Mouse (Mus musculus): ENCODE measurements around the gene Zfp990.
"Not testable (repeated sequence)": the region's sequence is repeated elsewhere in the genome, so short reads cannot be mapped to it uniquely, and the experiment has no call there.

Gene Zfp990

GRCm38 (mm10) chr4:145510459-145510858 lies at the start of gene Zfp990:
Gene Zfp990, plus strand, starts transcription at chr4:145510759.
- not testable (repeated sequence) for DNase-seq (ENCODE audit: low spot score)

DNA sequence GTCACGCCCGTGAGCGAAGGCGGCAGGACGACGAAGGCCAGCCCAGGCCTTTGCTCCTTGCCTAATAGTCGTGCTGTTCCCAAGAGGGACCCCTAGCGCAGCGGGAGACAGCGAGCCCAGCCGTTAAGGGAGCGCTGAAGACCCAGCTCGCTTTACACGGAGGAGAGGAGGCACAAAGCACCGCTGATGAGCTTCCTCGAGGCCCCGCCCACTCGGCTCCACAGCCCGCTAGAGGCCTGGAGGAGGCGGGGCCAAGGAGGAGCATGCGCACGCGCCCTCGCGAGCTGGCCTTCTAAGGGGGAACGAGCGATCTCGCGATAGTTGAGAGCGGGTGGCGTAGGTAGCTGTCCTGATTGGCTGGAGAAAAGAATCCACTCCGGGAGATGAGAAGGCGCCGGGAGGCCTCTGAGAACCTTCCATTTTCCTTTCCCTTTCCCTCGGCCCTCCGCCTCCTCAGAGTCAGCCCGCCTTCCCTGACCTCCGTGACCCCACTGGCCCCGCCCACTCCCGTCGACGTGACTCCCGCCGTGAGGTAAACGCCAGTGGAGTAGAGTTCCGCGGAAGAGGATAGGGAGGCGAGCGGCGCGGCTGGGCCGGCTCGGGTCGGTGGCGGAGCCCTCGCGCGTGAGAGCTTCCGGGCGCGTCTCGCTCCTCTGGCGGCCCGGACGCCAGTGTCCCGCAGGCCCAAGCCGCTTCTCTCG lies 46.9 kb upstream of the Zfp990 start:
- DNase-seq (ENCODE audit: low spot score), result peak; percentile 80

DNA sequence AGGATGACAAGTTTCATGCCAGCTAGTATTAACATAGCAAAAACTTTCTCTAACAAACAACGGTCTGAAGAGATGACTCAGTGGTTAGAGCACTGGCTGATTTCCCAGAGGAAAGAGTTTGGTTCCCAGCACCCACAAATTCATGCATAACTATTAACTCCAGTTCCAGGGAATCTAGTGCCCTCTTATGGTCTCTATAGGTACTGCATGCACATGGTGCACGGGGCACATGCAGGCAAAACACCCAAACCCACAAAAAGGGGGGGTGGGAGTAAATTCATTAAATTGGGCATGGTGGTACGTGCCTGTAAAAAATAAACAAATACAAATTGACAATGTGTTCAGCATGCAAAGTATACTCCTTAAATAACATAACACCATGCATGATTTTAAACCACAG lies 32.4 kb upstream of the Zfp990 start:
- DNase-seq (ENCODE audit: low spot score), result no peak

DNA sequence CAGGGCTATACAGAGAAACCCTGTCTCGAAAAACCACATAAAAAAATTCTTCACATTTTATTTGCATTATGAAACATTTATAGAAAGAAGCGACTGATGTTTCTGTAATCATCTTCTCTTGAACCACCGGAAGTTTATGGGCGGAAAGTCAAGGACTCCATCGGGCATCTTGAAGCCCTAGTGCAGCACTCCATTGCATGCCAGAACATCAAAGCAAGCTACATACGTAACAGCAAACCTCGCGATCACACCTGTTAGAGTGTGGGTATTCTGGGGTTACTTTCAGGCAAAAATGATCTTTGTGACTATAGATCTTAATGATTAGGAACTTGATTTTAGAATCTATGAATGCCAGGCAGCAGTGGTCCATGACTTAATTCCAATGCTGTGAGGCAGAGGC lies 29.9 kb upstream of the Zfp990 start:
- DNase-seq (ENCODE audit: low spot score), result not testable (repeated sequence)

DNA sequence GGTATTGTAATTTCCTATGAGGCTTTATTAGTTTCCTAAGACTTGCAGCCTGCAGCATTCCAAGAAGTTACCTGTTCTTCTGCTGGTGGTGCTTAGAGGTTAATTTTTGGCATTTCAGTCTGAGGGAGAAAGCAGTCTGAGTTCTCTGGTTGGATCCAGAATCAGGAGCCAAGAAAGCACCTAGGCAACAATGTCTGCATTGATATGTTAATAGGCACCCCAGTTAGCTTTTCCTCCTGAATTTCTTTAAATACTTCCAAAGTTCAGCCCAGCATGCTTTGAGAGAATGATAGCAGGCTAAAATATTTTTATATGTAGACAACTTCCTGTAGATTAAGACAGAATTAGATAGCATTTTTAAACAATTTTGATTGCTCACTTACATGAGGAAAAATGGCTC lies 21.2 kb upstream of the Zfp990 start:
- DNase-seq (ENCODE audit: low spot score), result no peak

DNA sequence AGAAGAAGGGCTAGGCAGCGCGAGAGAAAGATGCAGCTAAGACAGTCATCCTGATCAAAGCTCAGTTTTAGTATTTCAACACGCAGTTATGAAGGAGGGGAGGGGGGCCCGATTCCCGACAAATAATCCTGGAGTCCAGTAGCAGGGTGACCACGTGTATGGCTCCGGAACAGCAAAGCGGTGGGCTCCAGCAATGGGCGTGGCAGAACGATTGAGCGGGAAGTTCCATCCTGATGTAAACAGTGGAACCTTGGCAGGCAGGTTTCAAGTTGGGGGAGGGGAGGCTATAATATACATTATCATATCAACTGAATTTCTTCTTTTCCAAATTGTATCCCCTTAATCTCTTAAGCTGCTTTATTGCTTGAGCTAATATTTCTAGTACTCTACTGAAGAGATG lies 18.4 kb upstream of the Zfp990 start:
- DNase-seq (ENCODE audit: low spot score), result no peak

DNA sequence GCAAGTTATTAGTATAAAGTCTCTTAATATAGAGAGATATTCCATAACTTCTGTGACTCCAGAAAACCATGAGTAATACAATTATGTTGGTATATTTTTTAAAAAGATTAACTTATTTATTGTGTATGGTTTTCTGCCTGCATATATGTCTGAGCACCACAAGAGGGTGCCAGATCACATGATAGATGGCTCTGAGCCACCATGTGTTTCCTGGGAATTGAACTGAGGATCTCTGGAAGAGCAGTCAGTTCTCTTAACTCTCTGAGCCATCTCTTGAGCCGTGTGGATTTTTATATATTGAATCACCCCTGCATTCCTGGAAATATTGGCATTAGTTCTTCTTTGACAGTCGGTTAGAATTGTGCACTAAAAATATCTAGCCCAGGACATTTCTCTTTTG lies 17.2 kb upstream of the Zfp990 start:
- DNase-seq (ENCODE audit: low spot score), result not testable (repeated sequence)

GRCm38 (mm10) chr4:145514637-145515036 lies 4.1 kb downstream of the Zfp990 start:
- not testable (repeated sequence) for DNase-seq (ENCODE audit: low spot score)

DNA sequence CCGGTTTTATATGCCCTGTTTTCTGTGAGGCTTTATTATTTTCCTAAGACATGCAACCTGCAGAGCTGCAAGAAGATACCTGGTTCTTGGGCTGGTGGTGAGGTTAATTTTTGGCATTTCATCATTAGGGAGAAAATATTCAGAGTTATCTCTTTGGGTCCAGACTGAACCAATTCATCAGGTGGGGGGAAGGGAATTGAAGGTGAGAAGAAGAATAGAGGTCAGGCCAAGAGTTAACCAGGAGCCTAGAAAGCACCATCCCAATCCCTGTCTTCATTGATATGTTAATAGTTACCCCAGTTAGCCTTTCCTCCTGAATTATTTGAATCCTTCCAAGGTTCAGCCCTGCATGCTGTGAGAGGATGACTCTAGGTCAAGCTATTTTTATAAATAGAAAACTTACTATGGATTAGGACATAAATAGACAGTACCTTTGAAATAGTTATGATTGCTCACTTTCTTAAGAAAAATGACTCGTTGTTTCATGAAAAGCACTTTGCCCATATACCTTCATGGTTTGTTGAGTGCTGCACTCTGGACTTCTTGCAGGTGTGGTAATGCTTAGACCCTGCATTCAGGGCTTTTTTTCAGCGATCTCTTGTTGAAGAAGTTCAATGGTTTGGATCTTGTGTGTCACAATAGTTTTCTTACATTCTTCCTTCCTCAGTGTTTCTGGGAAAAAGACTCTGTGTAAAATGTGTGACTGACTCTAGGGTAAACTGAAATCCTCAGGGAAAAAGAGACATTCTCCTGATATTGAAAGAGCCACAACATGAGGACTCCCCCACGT lies 5.4 kb downstream of the Zfp990 start:
- not testable (repeated sequence) for DNase-seq (ENCODE audit: low spot score)

DNA sequence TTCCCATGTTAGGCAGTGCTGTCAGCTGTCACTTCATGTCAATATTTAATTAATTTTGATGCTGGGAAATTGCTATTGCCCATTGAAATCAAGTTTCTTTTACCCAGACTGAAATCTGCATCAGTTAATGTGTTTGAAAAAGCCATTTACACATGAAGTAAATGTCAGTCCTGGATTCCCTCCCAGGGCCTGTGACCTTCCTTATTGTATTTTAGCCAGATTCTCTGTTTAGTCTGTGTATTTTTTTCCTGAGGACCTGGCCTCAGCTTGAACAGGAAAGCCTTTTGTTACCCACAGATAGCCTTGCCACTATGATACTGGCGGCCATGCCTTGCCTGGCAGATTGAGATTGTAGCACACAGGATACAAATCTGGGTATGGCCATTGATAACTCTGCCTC lies 6.8 kb downstream of the Zfp990 start:
- DNase-seq (ENCODE audit: low spot score), result not testable (repeated sequence)

GRCm38 (mm10) chr4:145543861-145544260 lies 33.3 kb downstream of the Zfp990 start:
- not testable (repeated sequence) for DNase-seq (ENCODE audit: low spot score)

GRCm38 (mm10) chr4:145545106-145545505 lies 34.5 kb downstream of the Zfp990 start:
- DNase-seq (ENCODE audit: low spot score), result not testable (repeated sequence)

DNA sequence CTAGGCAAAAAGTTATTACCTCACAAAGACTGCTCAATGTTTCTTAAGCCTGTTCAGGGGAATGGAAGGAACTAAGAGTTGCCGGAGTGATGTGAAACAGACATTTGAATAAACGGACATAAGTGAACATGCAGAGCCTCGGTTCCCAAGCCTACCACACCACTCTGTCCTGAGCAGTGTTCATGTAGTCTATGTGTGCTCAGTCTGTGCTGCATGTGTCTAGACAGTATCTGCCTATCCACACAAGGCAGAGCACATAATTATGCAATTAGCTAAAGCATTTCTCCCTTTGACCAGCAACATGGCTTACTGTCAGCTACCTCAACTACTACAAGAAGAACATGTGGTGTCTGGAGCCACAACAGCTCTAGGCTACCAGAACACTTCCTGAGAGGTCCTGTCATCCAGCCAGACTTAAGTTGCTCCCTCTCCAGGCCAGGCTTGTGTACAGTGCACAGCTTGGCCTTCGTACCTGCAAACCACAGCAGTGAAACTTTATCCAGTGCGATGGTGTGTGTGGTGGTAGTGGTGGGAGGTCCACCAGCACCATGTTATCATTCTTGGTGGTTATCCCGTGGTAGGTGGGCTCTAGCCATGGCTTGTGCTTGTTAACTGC lies 35.3 kb downstream of the Zfp990 start:
- not testable (repeated sequence) for DNase-seq (ENCODE audit: low spot score)

DNA sequence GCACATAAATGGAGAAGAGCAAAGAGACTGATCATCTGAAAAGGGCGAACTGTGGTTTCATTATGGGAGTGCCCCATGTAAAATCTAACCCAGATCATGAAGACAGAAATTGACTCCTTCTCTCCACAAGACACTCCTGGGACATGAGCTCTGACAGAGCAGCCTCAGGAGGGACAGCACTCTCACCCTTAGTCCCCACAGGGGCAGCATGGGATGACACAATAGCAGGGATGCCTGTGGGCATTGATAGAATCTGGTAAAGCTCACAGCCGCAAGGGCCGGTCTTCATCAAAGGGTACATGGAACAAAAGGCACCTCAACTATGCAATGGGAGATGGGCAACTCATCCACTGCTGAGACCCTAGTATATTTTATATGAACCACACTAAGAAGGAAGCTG lies 35.9 kb downstream of the Zfp990 start:
- DNase-seq (ENCODE audit: low spot score), result not testable (repeated sequence)

DNA sequence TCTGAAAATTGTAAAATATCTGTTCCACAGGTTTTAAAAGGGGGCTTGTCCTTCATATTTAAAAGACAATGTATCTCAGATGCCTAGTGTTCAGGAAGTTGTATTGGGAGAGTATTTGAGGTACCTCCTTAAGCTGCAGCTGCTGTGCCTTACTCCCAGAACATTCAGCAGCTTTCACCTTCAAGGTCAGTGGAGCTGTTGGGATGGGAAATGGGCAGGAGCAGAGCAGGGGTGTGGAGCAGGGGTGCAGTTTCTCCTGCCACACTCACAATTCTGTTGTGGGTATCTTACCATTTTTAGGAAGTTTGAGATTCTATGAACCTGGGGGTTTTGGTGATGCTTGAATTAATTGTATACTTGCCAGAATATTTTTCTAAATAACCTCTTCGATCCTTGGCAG lies 46.1 kb downstream of the Zfp990 start:
- DNase-seq (ENCODE audit: low spot score), result no peak

DNA sequence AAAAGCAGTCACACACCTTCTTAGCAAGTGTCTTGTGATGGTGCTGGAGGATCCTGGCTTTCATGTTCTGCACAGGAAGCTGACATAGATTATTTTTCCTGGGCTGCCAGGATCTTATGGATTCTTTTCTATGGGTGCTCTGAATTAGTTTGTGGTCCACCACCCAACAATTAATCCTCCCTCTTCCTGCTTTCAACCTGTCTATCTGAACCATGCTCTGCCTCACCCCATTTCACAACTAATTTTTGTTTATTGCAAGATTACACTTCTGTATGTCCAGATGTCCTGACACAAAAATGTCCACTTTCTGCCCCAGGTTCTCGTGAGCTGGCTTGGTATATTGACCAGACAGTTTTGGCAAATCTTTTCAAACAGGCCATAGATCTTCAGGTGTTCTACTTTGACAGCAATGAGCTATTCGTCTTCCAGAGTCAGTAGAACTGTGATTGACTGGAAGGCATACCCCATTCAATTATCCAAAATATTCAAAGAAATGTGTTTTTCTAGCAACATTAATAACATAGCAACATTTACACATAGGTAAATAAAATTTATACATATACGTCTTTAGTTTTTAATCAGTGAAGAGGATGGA lies 49.0 kb downstream of the Zfp990 start:
- DNase-seq (ENCODE audit: low spot score), result no peak

- DNase-seq (ENCODE audit: low spot score), result no peak
Measured at GRCm38 (mm10) chr4:145564111-145564821, 53.7 kb downstream of the Zfp990 start.

DNA sequence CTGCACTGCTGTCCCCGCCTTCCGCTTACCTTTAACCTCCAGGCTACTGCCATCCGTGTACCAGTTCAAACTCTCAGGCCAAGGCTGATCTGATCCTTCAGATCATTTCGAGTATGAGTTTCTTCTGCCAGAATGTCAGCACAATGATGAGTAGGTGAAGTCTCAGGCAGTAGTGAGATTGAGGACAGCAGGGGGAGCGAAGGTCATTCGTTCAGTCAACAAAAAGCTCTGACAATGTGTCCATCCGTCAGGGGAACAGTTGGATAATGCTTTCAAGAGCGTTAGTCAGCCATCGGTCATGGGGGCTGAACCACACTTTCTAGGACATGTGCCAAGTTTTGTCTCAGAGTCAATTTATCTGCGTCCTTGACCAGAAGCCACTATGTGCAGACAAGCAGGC lies 59.9 kb downstream of the Zfp990 start:
- DNase-seq (ENCODE audit: low spot score), result not testable (repeated sequence)

DNA sequence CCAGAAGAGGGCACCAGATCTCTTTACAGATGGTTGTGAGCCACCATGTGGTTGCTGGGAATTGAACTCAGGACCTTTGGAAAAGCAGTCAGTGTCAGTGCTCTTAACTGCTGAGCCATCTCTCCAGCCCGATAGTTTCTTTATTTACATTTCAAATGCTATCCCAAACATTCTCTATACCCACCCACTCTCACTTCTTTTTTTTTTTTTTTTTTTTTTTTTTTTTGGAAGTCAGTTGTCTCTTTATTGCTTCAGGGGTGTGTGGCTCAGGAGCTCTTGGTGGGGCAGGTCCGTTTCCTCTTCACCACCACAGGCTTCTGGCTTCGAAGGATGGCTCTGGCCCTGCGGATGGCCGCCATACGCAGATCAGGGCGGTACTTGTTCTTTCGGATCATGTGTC lies 66.1 kb downstream of the Zfp990 start:
- DNase-seq (ENCODE audit: low spot score), result not testable (repeated sequence)

DNA sequence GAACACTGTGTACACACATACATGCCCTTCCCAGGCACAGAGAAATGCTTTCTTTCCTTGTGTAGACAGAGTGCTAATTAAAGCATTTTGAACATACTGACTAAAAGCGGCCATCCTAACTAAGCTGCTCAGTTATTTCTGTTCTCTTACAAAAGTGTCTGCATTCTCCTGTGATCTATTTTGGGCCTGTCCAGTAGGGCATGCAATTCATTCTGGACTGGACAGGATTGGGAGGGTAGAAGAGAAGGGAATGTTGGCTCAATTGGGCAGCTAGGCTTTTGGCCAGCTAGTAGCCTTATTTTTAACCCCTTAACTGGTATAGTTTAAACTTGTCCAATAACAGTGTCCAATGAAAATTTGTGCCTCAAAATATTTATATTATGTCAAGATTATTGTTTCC lies 69.8 kb downstream of the Zfp990 start:
- not testable (repeated sequence) for DNase-seq (ENCODE audit: low spot score)

DNA sequence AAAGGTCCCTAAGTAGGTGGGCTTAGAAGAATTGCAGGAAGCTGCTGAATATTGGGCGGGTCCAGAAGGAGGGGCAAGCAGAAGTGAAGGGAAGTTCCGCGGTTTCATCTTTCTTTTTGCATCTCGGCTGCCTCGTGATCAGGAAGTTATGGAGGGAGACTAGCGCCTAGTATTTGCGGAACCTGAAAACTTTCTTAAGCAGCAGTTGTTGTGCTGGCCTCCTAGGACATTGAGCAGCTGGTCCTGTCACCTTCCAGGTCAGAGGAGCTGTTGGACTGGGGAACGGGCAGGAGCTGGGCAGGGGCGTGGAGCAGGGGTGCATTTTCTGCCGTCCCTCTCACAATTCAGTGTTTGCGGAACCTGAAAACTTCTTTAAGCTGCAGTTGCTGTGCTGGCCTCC lies 74.5 kb downstream of the Zfp990 start, which contains the start of gene Gm13212:
Gm13212 (plus strand) TSS at position 89 of the 400 bp plus-strand sequence.
- DNase-seq (ENCODE audit: low spot score), result not testable (repeated sequence)

DNA sequence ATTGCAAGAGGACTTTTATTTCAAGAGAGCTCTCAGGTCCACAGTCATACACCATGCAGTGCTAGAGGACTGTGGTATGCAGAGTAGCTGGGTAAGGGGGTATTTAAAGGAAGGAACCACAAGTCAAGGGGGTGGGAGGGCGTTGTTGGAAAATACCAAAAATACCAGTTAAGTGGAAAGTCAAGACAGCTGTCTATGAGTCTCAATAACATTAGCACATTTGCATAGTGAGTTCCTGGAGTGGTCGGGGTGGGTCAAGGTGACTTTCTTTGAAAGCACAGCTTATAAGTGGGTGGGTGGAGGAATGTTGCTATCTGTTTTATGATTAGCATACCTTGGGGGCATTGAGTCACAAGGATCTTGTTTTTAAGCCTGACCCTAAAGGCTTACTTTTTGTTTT lies 75.5 kb downstream of the Zfp990 start:
- not testable (repeated sequence) for DNase-seq (ENCODE audit: low spot score)
